Mouse (Mus musculus) left cerebral cortex, postnatal 25 days (tissue): ENCODE results near the gene Hist1h4c. TPM values are rescaled to one million over a fixed set of nuclear protein-coding genes. Genes with fewer than 3 reads are reported as not detected.
"Not testable (repeated sequence)": the region's sequence is repeated elsewhere in the genome, so short reads cannot be mapped to it uniquely, and the experiment has no call there.

Experiments used
- DNase-seq, 2 experiments: peaks; one replicate each; pipeline ENCODE4 v3.0.0; 2022; ENCODE audit warnings: low spot score in 2 of 2, mixed read lengths in 1 of 2
- intact Hi-C: fragments of 180-260 bp; cut with DNase I; formaldehyde crosslinking; loops from one replicate; pipeline ENCODE4 v1.15.1; 2025
- microRNA-seq, 2 experiments: library from miRNA; unstranded; fragments of <30 nt; microRNA quantifications; one replicate each; pipeline ENCODE4 v1.2.0; 2022
- total RNA-seq, 2 experiments: library from RNA; stranded (reverse); gene quantifications; 2 replicates each; pipeline ENCODE4 v1.2.3; 2021

The Hist1h4c gene
- total RNA-seq, 2 experiments from 2014 or later, result 94.8 to 129 TPM

- DNase-seq, result not testable (repeated sequence)
- intact Hi-C loops, result loop anchor here (5.0 to 10.0 kb wide), 6 partner anchors 96 to 1966 kb away; partner anchors contain the start of genes Hist1h2ag, Hist1h2ai, Hist1h2bj and Hist1h2bl
Measured at GRCm38 (mm10) chr13:23682947-23683754, 15.1 kb downstream of the Hist1h4c start.

GRCm38 (mm10) chr13:23682623-23682946, 15.7 kb downstream of the Hist1h4c start:
- no peak for DNase-seq
- intact Hi-C loops, result loop anchor here (5.0 to 10.0 kb wide), 6 partner anchors 95 to 1965 kb away; partner anchors contain the start of genes Hist1h2ag, Hist1h2ai, Hist1h2bj and Hist1h2bl

GRCm38 (mm10) chr13:23681990-23682582, 16.2 kb downstream of the Hist1h4c start:
- no peak for DNase-seq
- intact Hi-C loops, result loop anchor here (5.0 to 10.0 kb wide), 6 partner anchors 95 to 1965 kb away; partner anchors contain the start of genes Hist1h2ag, Hist1h2ai, Hist1h2bj and Hist1h2bl

- intact Hi-C loops, result no loop called here
- no peak for DNase-seq
Measured at GRCm38 (mm10) chr13:23662536-23662935, 35.7 kb downstream of the Hist1h4c start.

- intact Hi-C loops, result no loop called here
Measured at GRCm38 (mm10) chr13:23659636-23660366, 38.5 kb downstream of the Hist1h4c start.

More at GRCm38 (mm10) chr13:23659636-23660366, 38.5 kb downstream of the Hist1h4c start:
- no peak for DNase-seq

Small RNA genes lying within 50 kb of the gene (microRNA-seq; reads per million reads assigned to microRNA genes)
- gene Gm44314 (0 reads per million in 2 experiments), gene Gm44350 (0 reads per million in 2 experiments)

Other genes with a start within 250 kb of the Hist1h4c start
- gene Btn1a1, start 232.6 kb downstream of the Hist1h4c start, total RNA-seq, result not detected
- 1 to 10 TPM; 1.1 to 1.3 TPM for gene Btn2a2, start 209.6 kb downstream of the Hist1h4c start, total RNA-seq
- 100 to 1,000 TPM; 300 to 349 TPM for gene Hist1h4h, start 167.4 kb downstream of the Hist1h4c start, total RNA-seq
- gene Hist1h2af, start 164.5 kb downstream of the Hist1h4c start, total RNA-seq, result 1 to 10 TPM; 1.6 to 3.9 TPM
- 1 to 10 TPM; 3.1 to 4.6 TPM for gene Hist1h3g, start 163.0 kb downstream of the Hist1h4c start, total RNA-seq
- under 1 TPM; 0.57 to 0.87 TPM for gene Hist1h2bh, start 155.1 kb downstream of the Hist1h4c start, total RNA-seq
- 10 to 100 TPM; 16.0 to 17.8 TPM for gene Hist1h3f, start 154.4 kb downstream of the Hist1h4c start, total RNA-seq
- gene Hist1h4f, start 146.8 kb downstream of the Hist1h4c start, total RNA-seq, result 100 to 1,000 TPM; 160 to 188 TPM
- 1 to 10 TPM; 3.6 to 5.7 TPM for gene Hist1h1d, start 145.2 kb downstream of the Hist1h4c start, total RNA-seq
- 10 to 100 TPM; 41.7 to 46.6 TPM for gene Hist1h3e, start 136.1 kb downstream of the Hist1h4c start, total RNA-seq
- gene Hist1h2ae, start 127.2 kb downstream of the Hist1h4c start, total RNA-seq, result 1 to 10 TPM; 5.0 to 6.6 TPM
- gene Hist1h2bg, start 127.1 kb downstream of the Hist1h4c start, total RNA-seq, result 10 to 100 TPM; 82.4 to 88.3 TPM
- gene Hist1h2bf, start 124.3 kb downstream of the Hist1h4c start, total RNA-seq, result 10 to 100 TPM; 25.7 to 29.4 TPM
- gene Hist1h2ad, start 124.1 kb downstream of the Hist1h4c start, total RNA-seq, result 1 to 10 TPM; 9.0 to 9.1 TPM
- 10 to 100 TPM in 1 of 2 experiments, 1 to 10 TPM in 1; 7.2 to 10.5 TPM for gene Hist1h3d, start 122.7 kb downstream of the Hist1h4c start, total RNA-seq
- 100 to 1,000 TPM; 121 to 160 TPM for gene Hist1h4d, start 116.9 kb downstream of the Hist1h4c start, total RNA-seq
- 1 to 10 TPM; 7.4 to 7.7 TPM for gene Hist1h2be, start 77.3 kb downstream of the Hist1h4c start, total RNA-seq
- gene Hist1h1e, start 75.9 kb downstream of the Hist1h4c start, total RNA-seq, result 10 to 100 TPM; 53.2 to 67.9 TPM
- 1 to 10 TPM; 2.1 to 2.4 TPM for gene Hist1h2ac, start 14.5 kb downstream of the Hist1h4c start, total RNA-seq
- gene Hist1h2bc, start 14.3 kb downstream of the Hist1h4c start, total RNA-seq, result 10 to 100 TPM; 32.7 to 35.0 TPM
- gene Hist1h1t, start 2.6 kb downstream of the Hist1h4c start, total RNA-seq, result not detected
- gene Hfe, start 12.4 kb upstream of the Hist1h4c start, total RNA-seq, result 1 to 10 TPM; 3.1 to 3.7 TPM
- gene Hist1h1c, start 40.4 kb upstream of the Hist1h4c start, total RNA-seq, result 10 to 100 TPM; 51.7 to 71.1 TPM
- 1 to 10 TPM; 1.9 to 2.6 TPM for gene Hist1h3c, start 47.1 kb upstream of the Hist1h4c start, total RNA-seq
- 10 to 100 TPM; 17.5 to 23.2 TPM for gene Hist1h2bb, start 48.3 kb upstream of the Hist1h4c start, total RNA-seq
- gene Hist1h2ab, start 52.7 kb upstream of the Hist1h4c start, total RNA-seq, result 10 to 100 TPM; 27.5 to 31.4 TPM
- gene Hist1h3b, start 53.8 kb upstream of the Hist1h4c start, total RNA-seq, result 10 to 100 TPM in 1 of 2 experiments, 1 to 10 TPM in 1; 9.3 to 14.5 TPM
- 10 to 100 TPM; 87.5 to 89.8 TPM for gene Hist1h4b, start 58.6 kb upstream of the Hist1h4c start, total RNA-seq
- 10 to 100 TPM; 47.0 to 58.8 TPM for gene Hist1h4a, start 62.8 kb upstream of the Hist1h4c start, total RNA-seq
- 10 to 100 TPM; 35.9 to 40.0 TPM for gene Hist1h3a, start 63.9 kb upstream of the Hist1h4c start, total RNA-seq
- 10 to 100 TPM; 18.2 to 29.1 TPM for gene Hist1h1a, start 65.2 kb upstream of the Hist1h4c start, total RNA-seq
- not detected for gene Trim38, start 71.5 kb upstream of the Hist1h4c start, total RNA-seq
- not detected for gene Slc17a2, start 108.5 kb upstream of the Hist1h4c start, total RNA-seq
- under 1 TPM; 0.11 to 0.16 TPM for gene Slc17a3, start 141.0 kb upstream of the Hist1h4c start, total RNA-seq
- gene Slc17a1, start 169.3 kb upstream of the Hist1h4c start, total RNA-seq, result not detected
- gene Slc17a4, start 216.6 kb upstream of the Hist1h4c start, total RNA-seq, result not detected
- not detected for gene Hist1h2ba, start 235.7 kb upstream of the Hist1h4c start, total RNA-seq
- gene Hist1h2aa, start 236.0 kb upstream of the Hist1h4c start, total RNA-seq, result not detected